Mouse (Mus musculus) cerebellum, adult 2 months (tissue): Measurements from ENCODE around the gene Tmed4. TPM values are rescaled to one million over a fixed set of nuclear protein-coding genes. Genes with fewer than 3 reads are reported as not detected.
A peak's percentile ranks its signal among the peaks of the same experiment; 100 is the strongest.

Experiments used
- DNase-seq, 2 experiments: peaks; one replicate each; pipeline ENCODE4 v3.0.0; 2021
- H3K27ac ChIP-seq: fragments of 200-500 bp; 2 replicates; pipeline ENCODE4 v1.5.1; 2012; ENCODE audit warnings: low read length, control low read depth, inconsistent platforms; ENCODE audit not compliant: insufficient read depth
- H3K27me3 ChIP-seq: fragments of 200-500 bp; 2 replicates; pipeline ENCODE4 v1.6.1; 2012; ENCODE audit warnings: inconsistent platforms, mild to moderate bottlenecking, low read length, moderate library complexity; ENCODE audit not compliant: control insufficient read depth, insufficient read depth
- H3K4me1 ChIP-seq: fragments of 200-500 bp; 2 replicates; pipeline ENCODE4 v1.6.1; 2011; ENCODE audit warnings: low read length; ENCODE audit not compliant: control insufficient read depth, insufficient read depth
- H3K4me3 ChIP-seq: fragments of 200-500 bp; replicated peaks from 2 replicates; pipeline ENCODE3; 2011; ENCODE audit warnings: mild to moderate bottlenecking, low read depth, low read length, control low read depth; ENCODE audit not compliant: insufficient read depth
- CTCF ChIP-seq: fragments of 200-500 bp; IDR thresholded peaks from 2 replicates; pipeline ENCODE4 v1.5.1; 2011; ENCODE audit warnings: low read depth, mild to moderate bottlenecking, control low read depth, low read length, moderate library complexity, borderline replicate concordance; ENCODE audit not compliant: insufficient read depth
- POLR2A ChIP-seq: fragments of 200-500 bp; IDR thresholded peaks from 2 replicates; pipeline ENCODE4 v1.6.1; 2011; ENCODE audit warnings: low read length, control low read depth, borderline replicate concordance; ENCODE audit not compliant: insufficient read depth
- WGBS: fragments of 180-500 bp; shearing (Covaris S2); methylation state at CpG from one replicate; pipeline ENCODE4 v1.1.7; 2018; 5-methylcytosine and 5-hydroxymethylcytosine counted together
- polyA plus RNA-seq: library from polyadenylated mRNA; depleted of rRNA; stranded (reverse); fragments of >200 nt; gene quantifications from 2 replicates; pipeline ENCODE4 v1.2.3, GENCODE M21; 2012

Gene Tmed4
- polyA plus RNA-seq, 1 experiment = 188 TPM

DNA sequence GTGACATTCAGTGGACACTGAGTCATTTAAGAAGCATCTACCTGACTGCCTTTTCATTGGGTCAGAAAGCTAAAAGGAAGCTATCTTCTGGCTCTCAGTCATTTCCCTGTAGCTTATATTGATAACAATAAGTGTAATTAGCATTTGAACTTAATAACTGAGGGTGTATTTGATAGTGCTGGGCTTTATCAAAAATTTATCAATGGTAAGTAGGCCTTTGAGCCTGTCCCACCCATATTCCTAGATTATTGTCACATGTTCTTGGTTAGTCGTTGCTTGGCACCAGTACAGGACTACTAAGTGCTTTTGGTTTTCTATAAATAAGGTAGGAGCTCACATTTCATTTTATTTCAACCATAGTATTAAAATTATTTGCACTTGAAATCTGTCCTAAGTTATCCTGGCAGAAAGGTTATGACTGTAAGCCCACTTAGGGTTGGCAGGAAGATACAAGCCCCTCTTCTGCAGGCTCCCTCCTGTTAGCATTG lies 31.3 kb upstream of the Tmed4 start:
- no peaks in the 10 kb centered on the region for H3K27me3 ChIP-seq
- H3K4me1 ChIP-seq = peaks cover 4% of the 10 kb centered on the region; the same call in 1 of the 2 replicates
- no peak overlapping the region for H3K4me3 ChIP-seq
- no peak for TF ChIP-seq CTCF
- TF ChIP-seq POLR2A = no peak
- DNase-seq = no peak
- no peak overlapping the region for H3K27ac ChIP-seq
- 66% methylated on average over 1 of the region's 1 CpGs for WGBS

DNA sequence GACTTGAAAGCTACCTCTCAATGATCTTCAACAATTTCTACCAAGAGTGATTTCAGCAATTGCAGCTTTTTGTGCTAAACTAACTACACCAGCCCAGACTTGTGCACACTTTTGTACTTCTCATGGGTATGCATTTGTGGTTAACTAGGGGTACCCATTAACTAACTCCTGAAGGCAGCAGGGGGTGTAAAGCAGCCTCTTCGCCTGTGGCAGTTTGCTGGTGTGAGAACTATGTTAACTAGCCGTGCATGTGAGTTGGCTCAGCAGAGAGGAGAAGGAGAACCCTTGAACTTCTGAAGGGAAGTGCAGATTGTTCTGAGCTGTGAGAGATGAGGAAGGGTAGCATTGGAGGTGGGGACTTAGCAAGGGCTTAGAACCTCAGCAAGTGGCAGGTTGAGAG lies 28.1 kb upstream of the Tmed4 start:
- DNase-seq = no peak
- Histone ChIP-seq H3K27ac (no peak overlapping the region), H3K27me3 (no peaks in the 10 kb centered on the region), H3K4me1 (peaks cover 4% of the 10 kb centered on the region; the same call in 1 of the 2 replicates), H3K4me3 (no peak overlapping the region)
- TF ChIP-seq CTCF (no peak), POLR2A (no peak)
- WGBS = 85% methylated on average over 2 of the region's 2 CpGs

GRCm38 (mm10) chr11:6299435-6299834 lies 24.8 kb upstream of the Tmed4 start:
- H3K4me3 ChIP-seq = no peak overlapping the region
- H3K27ac ChIP-seq = no peak overlapping the region
- TF ChIP-seq CTCF = no peak
- no peak for TF ChIP-seq POLR2A
- no peaks in the 10 kb centered on the region for H3K27me3 ChIP-seq
- WGBS = 84% methylated on average over 2 of the region's 2 CpGs
- no peak for DNase-seq
- no peaks in the 10 kb centered on the region; the same call in 1 of the 2 replicates for H3K4me1 ChIP-seq

DNA sequence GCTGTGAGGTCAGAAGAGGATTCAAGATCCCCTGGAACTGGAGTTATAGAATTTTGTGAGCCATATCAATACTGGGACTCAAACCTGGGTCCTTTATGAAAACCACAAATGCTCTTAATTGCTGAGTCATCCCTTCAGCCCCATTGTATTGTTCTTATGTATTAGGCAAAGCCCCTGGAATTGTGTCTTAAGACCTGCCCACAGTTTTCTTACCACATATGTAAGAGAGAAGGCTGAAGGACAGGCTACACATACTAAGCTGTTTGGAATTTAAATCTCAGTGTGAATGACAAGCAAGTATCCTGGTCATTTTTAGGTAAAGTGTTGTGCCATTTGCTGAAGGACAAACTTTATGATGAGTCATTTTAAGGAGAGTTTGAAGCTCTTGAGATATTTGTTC lies 21.4 kb upstream of the Tmed4 start:
- DNase-seq = no peak

DNA sequence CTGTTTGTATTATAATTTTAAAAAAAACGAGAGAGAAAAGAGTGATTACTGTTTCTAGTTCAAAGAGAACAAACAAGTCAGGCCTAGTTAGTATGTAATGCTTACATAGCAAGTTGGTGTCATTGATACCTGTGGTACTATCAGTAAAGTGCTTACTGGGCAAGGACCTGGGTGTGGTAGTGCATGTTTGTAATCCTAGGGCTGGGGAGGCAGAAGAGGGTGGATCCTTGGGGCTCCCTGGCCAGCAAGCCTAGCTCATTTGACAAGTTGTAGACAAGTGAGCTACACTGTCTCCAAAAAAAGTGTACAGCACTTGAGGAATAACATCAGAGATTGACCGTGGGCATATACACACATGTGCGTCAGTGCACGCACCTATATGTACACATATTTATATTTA lies 20.0 kb upstream of the Tmed4 start:
- Histone ChIP-seq H3K27me3 (no peaks in the 10 kb centered on the region), H3K4me3 (no peak overlapping the region), H3K27ac (no peak overlapping the region), H3K4me1 (peaks cover 2% of the 10 kb centered on the region; the same call in 1 of the 2 replicates)
- 96% methylated on average over 4 of the region's 4 CpGs for WGBS
- no peak for DNase-seq
- TF ChIP-seq CTCF (no peak), POLR2A (no peak)

More for the DNA sequence above, 21.4 kb upstream of the Tmed4 start:
- TF ChIP-seq CTCF (no peak), POLR2A (no peak)
- H3K4me1 ChIP-seq = peaks cover 2% of the 10 kb centered on the region; the same call in 1 of the 2 replicates
- H3K27ac ChIP-seq = no peak overlapping the region
- no peak overlapping the region for H3K4me3 ChIP-seq
- H3K27me3 ChIP-seq = no peaks in the 10 kb centered on the region

- Histone ChIP-seq H3K27me3 (no peaks in the 10 kb centered on the region), H3K4me1 (peaks cover 2% of the 10 kb centered on the region; the same call in 1 of the 2 replicates), H3K27ac (no peak overlapping the region), H3K4me3 (no peak overlapping the region)
- 92% methylated on average over 2 of the region's 2 CpGs for WGBS
- no peak for DNase-seq
- no peak for TF ChIP-seq CTCF
- no peak for TF ChIP-seq POLR2A
These were observed 18.9 kb upstream of the Tmed4 start for GRCm38 (mm10) chr11:6293601-6294000.

GRCm38 (mm10) chr11:6292988-6293349 lies 18.3 kb upstream of the Tmed4 start:
- 89% methylated on average over 4 of the region's 4 CpGs for WGBS
- TF ChIP-seq CTCF = no peak
- no peak for TF ChIP-seq POLR2A
- H3K4me3 ChIP-seq = peak overlapping the region; percentile 89
- H3K27ac ChIP-seq = 0 out of 2 replicates have a peak overlapping the region, but pooled peaks have one; percentile 82
- peaks cover 2% of the 10 kb centered on the region; the same call in 1 of the 2 replicates for H3K4me1 ChIP-seq
- H3K27me3 ChIP-seq = no peaks in the 10 kb centered on the region
- no peak for DNase-seq

- H3K4me1 ChIP-seq = peaks cover 2% of the 10 kb centered on the region; the same call in 1 of the 2 replicates
- H3K27me3 ChIP-seq = no peaks in the 10 kb centered on the region
- peak overlapping the region; percentile 89 for H3K4me3 ChIP-seq
- 14% methylated on average over 33 of the region's 33 CpGs for WGBS
- H3K27ac ChIP-seq = peak overlapping the region; percentile 82
- DNase-seq = peak in 1 of 2 experiments; percentile 84
- TF ChIP-seq CTCF (no peak; the same call in 1 of the 2 replicates), POLR2A (peak; percentile 35; the same call in 1 of the 2 replicates)
These were observed 17.7 kb upstream of the Tmed4 start for GRCm38 (mm10) chr11:6292116-6292987.
